Mouse (Mus musculus) kidney, adult 11 months (tissue): ENCODE results near the gene Nagk.
"Not testable (repeated sequence)": the region's sequence is repeated elsewhere in the genome, so short reads cannot be mapped to it uniquely, and the experiment has no call there.

Source experiments
- DNase-seq: peaks from one replicate; pipeline ENCODE4 v3.0.0; 2022

Gene Nagk

GRCm38 (mm10) chr6:83818996-83819395, 24.2 kb downstream of the Nagk start:
- no peak for DNase-seq

- no peak for DNase-seq
Measured at GRCm38 (mm10) chr6:83820727-83821515, 26.1 kb downstream of the Nagk start.

- no peak for DNase-seq
Measured at GRCm38 (mm10) chr6:83821856-83822255, 27.1 kb downstream of the Nagk start.

- DNase-seq: no peak
Measured at GRCm38 (mm10) chr6:83830941-83831605, 36.3 kb downstream of the Nagk start.

GRCm38 (mm10) chr6:83831606-83832123, 36.9 kb downstream of the Nagk start, which contains the start of gene Paip2b:
TSS of gene Paip2b (minus strand) at chr6:83831741.
- DNase-seq: peak; percentile 99

GRCm38 (mm10) chr6:83832393-83832792, 37.6 kb downstream of the Nagk start:
- DNase-seq: not testable (repeated sequence)

- DNase-seq: no peak
Measured at GRCm38 (mm10) chr6:83836826-83837225, 42.0 kb downstream of the Nagk start.

- no peak for DNase-seq
Measured at GRCm38 (mm10) chr6:83838046-83838445, 43.3 kb downstream of the Nagk start.

GRCm38 (mm10) chr6:83840086-83840485, 45.3 kb downstream of the Nagk start:
- DNase-seq: no peak

GRCm38 (mm10) chr6:83844913-83845312, 50.1 kb downstream of the Nagk start:
- no peak for DNase-seq

GRCm38 (mm10) chr6:83846141-83846540, 51.4 kb downstream of the Nagk start:
- no peak for DNase-seq

GRCm38 (mm10) chr6:83849446-83849845, 54.7 kb downstream of the Nagk start:
- DNase-seq: no peak
